Mouse (Mus musculus): ENCODE results near the gene Cysltr2.

- TF ChIP-seq CTCF (conservative IDR thresholded peaks at IDR 0.05; ENCODE audit: insufficient read depth, insufficient read length, low read depth, low read length) (no peak), POLR2A (IDR thresholded peaks at IDR 0.05; ENCODE audit: low read depth, low read length) (no peak)
These were observed 38.8 kb upstream of the Cysltr2 start for GRCm38 (mm10) chr14:73087746-73088145.

All from kidney, adult 2 months (tissue).